Mouse (Mus musculus) mouse embryonic stem cell (cell line): ENCODE measurements around the gene Gm20388.
"Not testable (repeated sequence)": the region's sequence is repeated elsewhere in the genome, so short reads cannot be mapped to it uniquely, and the experiment has no call there.

ENCODE experiments used
- in situ Hi-C, 2 experiments: fragments of 300-500 bp; cut with MboI; formaldehyde crosslinking; loops; 1 replicate in 1 of 2; 3 replicates in 1 of 2; pipeline ENCODE4 v1.14.3; 2019 to 2020; ENCODE audit warnings: low sequenced_read_pairs in 2 of 2, low pct_unique_long_range_greater_than_20kb in 1 of 2, mixed read lengths in 1 of 2; ENCODE audit not compliant: unreplicated experiment in 1 of 2

Gm20388 gene

GRCm38 (mm10) chr8:123422056-123422780 lies 3511.6 kb downstream of the Gm20388 start:
- in situ Hi-C loops = no loop called here

- in situ Hi-C loops = no loop called here
Observed at GRCm38 (mm10) chr8:123422781-123423159, 3512.1 kb downstream of the Gm20388 start.

- in situ Hi-C loops = no loop called here
Observed at GRCm38 (mm10) chr8:123423441-123423840, 3512.8 kb downstream of the Gm20388 start, which contains the start of gene Def8. Def8 (plus strand) TSS chr8:123423527.

DNA sequence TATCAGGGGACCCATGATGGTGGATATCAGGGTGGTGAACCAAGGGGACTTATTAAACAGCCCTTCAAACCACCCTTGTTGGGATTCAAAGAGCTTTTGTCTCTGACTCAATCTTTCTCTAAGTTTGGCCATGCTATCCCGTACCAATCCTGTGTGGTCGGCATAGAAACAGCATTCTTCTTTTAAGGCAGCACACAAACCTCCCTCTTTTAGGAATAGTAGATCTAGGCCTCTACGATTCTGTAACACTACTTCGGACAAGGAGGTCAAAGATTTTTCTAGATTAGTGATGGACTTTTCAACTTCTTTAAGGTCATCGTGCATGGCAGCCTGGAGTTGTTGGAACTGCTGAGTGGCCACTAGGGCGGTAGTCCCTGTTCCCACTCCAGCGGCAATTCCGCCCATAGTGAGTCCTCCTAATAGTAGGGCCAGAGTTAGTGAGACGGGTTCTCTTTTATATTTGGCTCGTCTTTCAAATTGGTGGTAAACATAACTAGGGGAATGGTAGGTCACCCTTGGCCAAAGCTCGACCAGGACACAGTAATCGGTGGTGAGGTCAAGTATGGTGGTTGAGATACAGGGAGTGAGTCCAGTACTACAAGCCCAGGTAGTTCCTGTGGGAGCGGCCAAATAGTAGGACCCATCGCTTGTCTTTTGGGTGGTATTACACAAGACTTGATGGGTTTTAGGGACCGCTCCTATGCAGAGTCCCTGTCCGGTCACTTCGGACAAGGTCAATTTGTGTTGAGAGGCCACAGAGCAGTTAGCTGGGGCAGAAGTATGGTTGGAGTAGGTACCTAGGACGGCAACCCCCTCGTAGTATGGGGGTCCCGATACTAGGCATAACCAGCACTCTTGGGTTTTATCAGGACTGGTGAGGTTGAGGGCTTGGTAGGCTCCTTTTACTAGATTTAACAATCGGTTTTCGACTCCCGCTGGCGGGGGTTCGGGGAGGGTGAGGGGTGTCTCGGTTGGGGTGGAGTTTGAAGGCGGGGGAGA lies 3516.2 kb downstream of the Gm20388 start:
- in situ Hi-C loops = no loop called here

DNA sequence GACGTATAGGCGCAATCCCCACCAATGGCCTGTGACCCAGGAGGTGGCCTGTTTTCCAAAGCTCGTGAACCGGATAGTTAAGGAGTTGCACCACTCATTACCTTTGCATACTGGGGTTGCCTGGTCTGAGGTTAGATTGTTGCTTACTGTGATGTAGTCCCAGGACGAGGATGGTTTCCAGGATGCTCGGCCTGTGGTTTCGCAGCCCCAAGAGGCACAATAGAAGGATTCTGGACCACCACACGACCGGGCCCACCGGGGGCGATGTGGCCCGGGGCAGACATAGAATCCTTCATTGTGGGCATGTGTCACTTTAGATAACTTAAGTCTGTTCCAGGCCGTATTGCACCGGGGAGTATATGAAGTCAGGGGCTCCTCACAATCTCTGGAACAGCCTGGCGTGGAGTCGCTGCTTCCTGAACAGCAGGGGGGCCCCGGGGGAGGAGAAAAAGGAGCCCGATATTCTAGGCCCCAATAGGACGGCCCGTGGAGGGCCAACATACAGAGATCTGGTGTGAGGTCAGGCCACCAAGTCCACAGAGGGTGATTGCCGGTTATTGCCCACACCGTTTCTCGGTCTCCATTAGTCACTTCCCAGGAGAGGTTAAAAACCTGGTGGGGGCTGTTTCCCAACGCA lies 3517.1 kb downstream of the Gm20388 start:
- in situ Hi-C loops = no loop called here

DNA sequence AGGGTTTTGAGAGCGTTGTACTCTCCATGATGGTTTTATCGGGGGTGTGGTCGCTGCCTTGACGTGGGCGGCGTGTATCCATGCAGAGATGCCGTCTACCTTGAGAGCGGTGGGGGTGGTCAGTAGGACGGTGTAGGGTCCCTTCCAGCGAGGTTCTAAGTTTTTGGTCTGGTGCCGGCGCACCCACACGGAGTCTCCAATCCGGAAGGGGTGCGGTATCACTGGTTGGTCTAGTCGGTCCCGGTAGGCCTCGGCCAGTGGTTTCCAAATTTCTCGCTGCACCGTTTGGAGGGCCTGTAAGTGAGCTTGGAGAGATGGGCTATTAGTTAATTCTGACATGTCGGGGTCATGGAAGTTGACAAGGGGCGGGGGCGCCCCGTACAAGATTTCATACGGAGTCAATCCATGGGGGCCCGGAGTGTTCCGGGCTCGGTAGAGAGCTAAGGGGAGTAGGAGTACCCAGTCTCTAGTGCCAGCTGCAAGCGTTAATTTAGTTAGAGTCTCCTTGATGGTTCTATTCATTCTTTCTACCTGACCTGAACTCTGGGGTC lies 3517.8 kb downstream of the Gm20388 start:
- in situ Hi-C loops = no loop called here

- in situ Hi-C loops = no loop called here
Observed at GRCm38 (mm10) chr8:123428939-123429721, 3518.5 kb downstream of the Gm20388 start.

GRCm38 (mm10) chr8:123429722-123430013 lies 3519.0 kb downstream of the Gm20388 start:
- in situ Hi-C loops = not testable (repeated sequence)

DNA sequence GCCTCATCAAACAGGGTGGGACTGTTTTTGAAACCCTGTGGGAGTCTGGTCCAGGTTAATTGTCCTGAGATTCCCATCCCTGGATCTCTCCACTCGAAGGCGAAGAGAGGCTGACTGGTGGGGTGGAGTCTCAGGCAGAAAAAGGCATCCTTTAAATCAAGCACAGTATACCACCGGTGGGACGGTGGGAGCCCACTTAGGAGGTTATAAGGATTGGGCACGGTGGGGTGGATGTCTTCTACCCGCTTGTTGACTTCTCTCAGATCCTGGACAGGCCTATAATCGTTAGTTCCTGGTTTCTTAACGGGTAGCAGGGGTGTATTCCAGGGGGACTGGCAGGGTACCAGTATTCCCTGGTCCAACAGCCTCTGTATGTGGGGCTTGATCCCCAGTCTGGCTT lies 3520.3 kb downstream of the Gm20388 start:
- in situ Hi-C loops = not testable (repeated sequence)

DNA sequence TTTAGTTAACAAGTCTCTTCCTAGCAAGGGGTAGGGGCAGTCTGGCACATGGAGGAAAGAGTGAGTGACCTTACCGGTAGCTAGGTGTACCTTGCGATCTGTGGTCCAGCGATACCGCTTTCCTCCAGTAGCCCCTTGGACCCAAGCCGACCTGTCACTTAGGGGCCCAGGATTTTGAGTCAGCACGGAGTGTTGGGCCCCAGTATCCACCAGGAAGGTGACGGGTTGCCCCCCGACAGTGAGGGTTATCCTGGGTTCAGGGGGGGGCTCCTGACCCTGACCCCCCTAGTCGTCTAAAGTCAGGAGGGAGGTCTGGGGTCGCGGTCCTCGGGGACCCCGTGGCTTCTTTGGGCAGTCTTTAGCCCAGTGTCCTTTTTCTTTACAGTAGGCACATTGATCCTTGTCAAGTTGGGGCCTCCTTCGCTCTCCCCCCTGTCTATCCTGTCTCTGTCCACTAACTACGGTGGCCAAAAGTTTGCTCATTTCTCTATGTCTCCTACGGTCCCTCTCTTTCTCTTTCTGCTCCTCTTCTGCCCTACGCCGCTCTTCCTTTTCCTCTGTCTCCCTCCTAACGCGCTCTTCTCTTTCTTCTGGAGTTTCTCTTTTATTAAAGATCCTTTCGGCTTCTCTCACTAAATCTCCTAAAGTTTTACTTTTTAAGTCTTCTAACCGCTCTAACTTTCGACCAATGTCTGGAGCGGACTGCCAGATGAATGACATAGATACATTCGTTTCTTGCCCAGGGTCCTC lies 3521.2 kb downstream of the Gm20388 start:
- in situ Hi-C loops = no loop called here

- in situ Hi-C loops = no loop called here
Observed at GRCm38 (mm10) chr8:123432381-123432780, 3521.7 kb downstream of the Gm20388 start.

- in situ Hi-C loops = not testable (repeated sequence)
Observed at GRCm38 (mm10) chr8:123433241-123433974, 3522.8 kb downstream of the Gm20388 start.

DNA sequence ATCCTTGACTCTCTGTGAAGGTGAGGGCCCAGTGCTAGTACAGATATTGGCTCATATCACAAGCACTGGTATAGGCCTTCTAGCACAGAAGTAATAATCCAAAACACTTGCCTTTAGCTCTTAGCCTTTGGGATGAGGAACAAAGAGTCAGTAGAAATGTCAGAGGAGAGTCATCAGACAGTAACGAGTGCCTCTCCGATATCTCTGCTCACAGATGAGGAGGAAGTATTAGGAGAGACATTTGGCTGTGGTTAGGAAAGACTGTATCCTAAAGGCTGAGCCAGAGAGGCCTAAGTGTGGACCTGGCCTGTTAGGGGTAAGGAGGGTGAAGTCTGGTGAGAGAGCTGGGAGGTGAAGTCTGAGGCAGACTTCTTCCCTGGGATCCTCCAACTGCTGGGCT lies 3531.1 kb downstream of the Gm20388 start:
- in situ Hi-C loops = no loop called here

- in situ Hi-C loops = no loop called here
Observed at GRCm38 (mm10) chr8:123442351-123442750, 3531.7 kb downstream of the Gm20388 start.

GRCm38 (mm10) chr8:123442871-123443575 lies 3532.4 kb downstream of the Gm20388 start:
- in situ Hi-C loops = no loop called here

DNA sequence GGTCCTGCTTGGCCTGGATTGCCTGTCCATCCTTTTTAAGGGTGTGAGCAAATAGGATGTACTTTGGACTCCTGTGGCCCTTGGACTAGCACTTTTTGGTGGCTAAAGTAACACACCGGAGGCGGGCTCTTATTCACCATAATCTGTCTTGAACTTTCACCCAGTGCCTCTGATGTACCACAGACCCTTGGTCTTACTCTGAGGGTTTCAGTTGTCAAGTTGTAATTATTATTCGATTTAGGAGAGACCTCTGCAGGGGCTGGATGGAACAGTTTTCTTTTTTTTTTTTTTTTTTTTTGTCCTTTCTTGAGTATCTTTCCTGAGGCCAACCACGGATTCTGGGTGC lies 3532.9 kb downstream of the Gm20388 start:
- in situ Hi-C loops = no loop called here
